Comparison of ENCODE assay signal across 7 mouse cellular contexts in genomic region chr10:81580441-81581070, GRCm38 (mm10). TPM values are rescaled to one million over a fixed set of nuclear protein-coding genes. Genes with fewer than 3 reads are reported as not detected.
A peak's percentile ranks its signal among the peaks of the same experiment; 100 is the strongest.
DNase-seq lines count a peak whose midpoint lies in the region; ATAC-seq and TF ChIP-seq lines count a peak whose summit lies in the region.

No protein-coding gene starts in this region.

- no peaks in the 10 kb centered on the region for H3K9me3 ChIP-seq in lung, embryonic 15.5 days
- H3K9me3 ChIP-seq in limb, embryonic 10.5 days (replicated peaks): no peaks in the 10 kb centered on the region

- peak overlapping the region; percentile 29; the same call in 1 of the 2 replicates for H3K4me2 ChIP-seq in lung, embryonic 15.5 days

- no peak overlapping the region for H3K27ac ChIP-seq in lung, embryonic 15.5 days
- no peak overlapping the region for H3K27ac ChIP-seq in cortical plate, adult 2 months (ENCODE audit: insufficient read depth, low read length)
- H3K27ac ChIP-seq in limb, embryonic 10.5 days: peak overlapping the region; percentile 28; the same call in 1 of the 2 replicates

- no peak overlapping the region for H3K4me3 ChIP-seq in lung, embryonic 15.5 days
- no peak overlapping the region for H3K4me3 ChIP-seq in cortical plate, adult 2 months (ENCODE audit: insufficient read depth, low read length)
- H3K4me3 ChIP-seq in limb, embryonic 10.5 days: no peak overlapping the region

- no peak for DNase-seq in lung, postnatal 14 days
- DNase-seq in limb, embryonic 10.5 days (ENCODE audit: low spot score): no peak
- peak; percentile 43 for DNase-seq in retina, postnatal 1 day
- DNase-seq in embryo, embryonic 10 days (ENCODE audit: low spot score): no peak
- no peak for DNase-seq in adipocyte (ENCODE audit: low spot score)

- H3K27me3 ChIP-seq in lung, embryonic 15.5 days: no peaks in the 10 kb centered on the region
- H3K27me3 ChIP-seq in limb, embryonic 10.5 days (ENCODE audit: low read depth, poor library complexity, severe bottlenecking): peaks cover 79% of the 10 kb centered on the region

- peaks cover 17% of the 10 kb centered on the region for H3K36me3 ChIP-seq in lung, embryonic 15.5 days
- peaks cover 34% of the 10 kb centered on the region for H3K36me3 ChIP-seq in limb, embryonic 10.5 days

- no peak overlapping the region for H3K9ac ChIP-seq in lung, embryonic 15.5 days

- WGBS in lung, embryonic 15.5 days: 46% methylated on average over 25 of the region's 25 CpGs
- 49% methylated on average over 25 of the region's 25 CpGs for WGBS in limb, embryonic 10.5 days

- TF ChIP-seq POLR2A in cortical plate, adult 2 months (IDR thresholded peaks at IDR 0.05; ENCODE audit: extremely low read depth, insufficient read depth, low read length): no peak

- 0 out of 2 replicates have a peak, but pooled peaks have one; percentile 10 for ATAC-seq in lung, embryonic 15.5 days (ENCODE audit: borderline replicate concordance, extremely low read depth, low FRiP score, low TSS enrichment)

- 0 out of 2 replicates have a peak, but pooled peaks have one; percentile 15 for TF ChIP-seq CTCF in cortical plate, adult 2 months (IDR thresholded peaks at IDR 0.05; ENCODE audit: extremely low read depth, insufficient read depth, low read length)

- peaks cover 29% of the 10 kb centered on the region for H3K4me1 ChIP-seq in lung, embryonic 15.5 days
- no peaks in the 10 kb centered on the region for H3K4me1 ChIP-seq in cortical plate, adult 2 months (ENCODE audit: control insufficient read depth, insufficient read depth, low read length)
- H3K4me1 ChIP-seq in limb, embryonic 10.5 days: peaks cover 60% of the 10 kb centered on the region

RNA-seq across cellular contexts. Expression of gene Tle2, which starts 6.2 kb away (rescaled TPM):
- polyA plus RNA-seq in lung, embryonic 15.5 days (2015; fragmentation: Nextera tagmentation; extraction: Ambion mirVana): 39.3 and 49.7 TPM in 2 replicates
- 97.8 and 112 TPM in 2 replicates for polyA plus RNA-seq in cortical plate, adult 2 months (2012; rRNA removed)
- polyA plus RNA-seq in limb, embryonic 10.5 days (2016; fragmentation: Nextera tagmentation; extraction: Ambion mirVana): 17.1 and 28.2 TPM in 2 replicates

RNA-seq across cellular contexts. Expression of gene Tle6, which starts 20.3 kb away (rescaled TPM):
- polyA plus RNA-seq in lung, embryonic 15.5 days (2015; fragmentation: Nextera tagmentation; extraction: Ambion mirVana): 28.1 and 29.3 TPM in 2 replicates
- 21.2 and 25.3 TPM in 2 replicates for polyA plus RNA-seq in cortical plate, adult 2 months (2012; rRNA removed)
- 12.6 and 15.5 TPM in 2 replicates for polyA plus RNA-seq in limb, embryonic 10.5 days (2016; fragmentation: Nextera tagmentation; extraction: Ambion mirVana)

RNA-seq across cellular contexts. Expression of gene Aes, which starts 21.3 kb away (rescaled TPM):
- polyA plus RNA-seq in lung, embryonic 15.5 days (2015; fragmentation: Nextera tagmentation; extraction: Ambion mirVana): 662 and 670 TPM in 2 replicates
- 897 and 916 TPM in 2 replicates for polyA plus RNA-seq in cortical plate, adult 2 months (2012; rRNA removed)
- 337 and 432 TPM in 2 replicates for polyA plus RNA-seq in limb, embryonic 10.5 days (2016; fragmentation: Nextera tagmentation; extraction: Ambion mirVana)

RNA-seq across cellular contexts. Expression of gene BC025920, which starts 25.5 kb away (rescaled TPM):
- polyA plus RNA-seq in lung, embryonic 15.5 days (2015; fragmentation: Nextera tagmentation; extraction: Ambion mirVana): 0.66 and 0.78 TPM in 2 replicates
- 3.7 and 4.2 TPM in 2 replicates for polyA plus RNA-seq in cortical plate, adult 2 months (2012; rRNA removed)
- 1.4 TPM in 2 replicates for polyA plus RNA-seq in limb, embryonic 10.5 days (2016; fragmentation: Nextera tagmentation; extraction: Ambion mirVana)

RNA-seq across cellular contexts. Expression of gene Gna11, which starts 35.6 kb away (rescaled TPM):
- 72.7 and 74.2 TPM in 2 replicates for polyA plus RNA-seq in lung, embryonic 15.5 days (2015; fragmentation: Nextera tagmentation; extraction: Ambion mirVana)
- 147 and 154 TPM in 2 replicates for polyA plus RNA-seq in cortical plate, adult 2 months (2012; rRNA removed)
- 88.5 and 91.5 TPM in 2 replicates for polyA plus RNA-seq in limb, embryonic 10.5 days (2016; fragmentation: Nextera tagmentation; extraction: Ambion mirVana)
